Mouse (Mus musculus): ENCODE measurements around the gene Cnbp. TPM values are rescaled to one million over a fixed set of nuclear protein-coding genes. Genes with fewer than 3 reads are reported as not detected.

Cnbp gene
- polyA plus RNA-seq, 1 experiment, result 196 TPM

DNA sequence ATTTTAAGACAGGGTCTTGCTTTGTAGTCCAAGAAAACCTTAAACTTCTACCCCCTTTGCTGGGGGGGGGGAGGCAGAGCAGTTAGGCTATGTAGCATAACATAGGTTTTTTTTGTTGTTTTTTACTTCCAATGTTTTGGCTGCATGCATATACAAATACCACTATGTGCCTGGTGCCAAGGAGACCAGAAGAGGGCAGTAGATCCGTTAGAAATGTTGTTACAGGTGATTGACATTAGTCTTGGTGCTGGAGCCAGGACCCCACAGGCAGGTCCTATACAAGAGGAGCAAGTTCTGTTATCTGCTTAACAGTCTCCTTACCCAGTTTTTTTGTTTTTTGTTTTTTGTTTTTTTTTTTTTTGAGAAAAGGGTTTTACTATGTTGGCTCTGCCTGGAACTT lies 8.7 kb downstream of the Cnbp start:
- no peak overlapping the region for H3K4me3 ChIP-seq
- no peak for TF ChIP-seq MYOG (IDR thresholded peaks at IDR 0.05; ENCODE audit: control insufficient read depth in 1 of 3, insufficient read depth in 1 of 3, insufficient read length in 2 of 3, low read depth in 2 of 3)
- TF ChIP-seq POLR2AphosphoS2 (IDR thresholded peaks at IDR 0.05; ENCODE audit: insufficient read length, low read depth), result no peak
- TF ChIP-seq REST (IDR thresholded peaks at IDR 0.05; ENCODE audit: insufficient read depth, insufficient read length), result no peak
- no peak for TF ChIP-seq TCF12 (IDR thresholded peaks at IDR 0.05; ENCODE audit: insufficient read depth, poor library complexity, severe bottlenecking)
- no peak for TF ChIP-seq SRF (IDR thresholded peaks at IDR 0.05; ENCODE audit: control insufficient read depth, insufficient read length, low read depth)
- no peak for TF ChIP-seq TCF3 (IDR thresholded peaks at IDR 0.05; ENCODE audit: insufficient read length, low read depth)
- no peak for TF ChIP-seq E2F4 (IDR thresholded peaks at IDR 0.05; ENCODE audit: insufficient read depth)
- TF ChIP-seq POLR2A (IDR thresholded peaks at IDR 0.05; ENCODE audit: insufficient read length, low read depth), result no peak
- no peak for TF ChIP-seq USF1 (IDR thresholded peaks at IDR 0.05; ENCODE audit: low read depth)
- TF ChIP-seq MAX (IDR thresholded peaks at IDR 0.05; ENCODE audit: low read depth), result no peak
- no peak for TF ChIP-seq CEBPB (IDR thresholded peaks at IDR 0.05; ENCODE audit: insufficient read depth, poor library complexity, severe bottlenecking)
- no peak for TF ChIP-seq MYOD1 (IDR thresholded peaks at IDR 0.05; ENCODE audit: control insufficient read depth in 1 of 3, insufficient read length in 2 of 3, low read depth in 2 of 3)
- peaks cover 48% of the 10 kb centered on the region for H3K79me2 ChIP-seq (ENCODE audit: control insufficient read depth, insufficient read depth)
- no peaks in the 10 kb centered on the region for H3K27me3 ChIP-seq (ENCODE audit: control insufficient read depth, insufficient read depth, insufficient read length)
- H3K4me2 ChIP-seq (ENCODE audit: low read depth), result no peak overlapping the region
- peaks cover 54% of the 10 kb centered on the region for H3K36me3 ChIP-seq (ENCODE audit: control insufficient read depth, insufficient read depth)
- H3ac ChIP-seq (ENCODE audit: control insufficient read depth, insufficient read length), result no peak overlapping the region

DNA sequence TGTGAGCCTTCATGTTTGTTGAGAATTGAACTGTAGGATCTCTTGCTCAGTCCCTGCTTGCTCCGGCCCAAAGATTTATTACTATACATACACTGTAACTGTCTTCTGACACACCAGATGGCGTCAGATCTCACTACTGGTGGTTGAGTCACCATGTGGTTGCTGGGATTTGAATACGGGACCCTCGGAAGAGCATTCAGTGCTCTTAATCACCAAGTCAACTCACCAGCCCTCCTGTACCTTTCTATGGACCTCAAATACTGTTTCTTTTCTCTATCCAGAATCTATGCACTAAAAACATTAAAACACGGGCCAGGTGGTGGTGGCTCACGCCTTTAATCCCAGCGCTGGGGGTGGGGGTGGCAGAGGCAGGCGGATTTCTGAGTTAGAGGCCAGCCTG lies 9.3 kb downstream of the Cnbp start:
- Histone ChIP-seq H3K4me2 (ENCODE audit: low read depth) (no peak overlapping the region), H3K79me2 (ENCODE audit: control insufficient read depth, insufficient read depth) (peaks cover 47% of the 10 kb centered on the region), H3ac (ENCODE audit: control insufficient read depth, insufficient read length) (no peak overlapping the region), H3K36me3 (ENCODE audit: control insufficient read depth, insufficient read depth) (peaks cover 54% of the 10 kb centered on the region), H3K4me3 (no peak overlapping the region), H3K27me3 (ENCODE audit: control insufficient read depth, insufficient read depth, insufficient read length) (no peaks in the 10 kb centered on the region)
- TF ChIP-seq CEBPB (IDR thresholded peaks at IDR 0.05; ENCODE audit: insufficient read depth, poor library complexity, severe bottlenecking) (no peak), USF1 (IDR thresholded peaks at IDR 0.05; ENCODE audit: low read depth) (no peak), REST (IDR thresholded peaks at IDR 0.05; ENCODE audit: insufficient read depth, insufficient read length) (no peak), TCF3 (IDR thresholded peaks at IDR 0.05; ENCODE audit: insufficient read length, low read depth) (no peak), MYOG (IDR thresholded peaks at IDR 0.05; ENCODE audit: control insufficient read depth in 1 of 3, insufficient read depth in 1 of 3, insufficient read length in 2 of 3, low read depth in 2 of 3) (no peak), MYOD1 (IDR thresholded peaks at IDR 0.05; ENCODE audit: control insufficient read depth in 1 of 3, insufficient read length in 2 of 3, low read depth in 2 of 3) (no peak), TCF12 (IDR thresholded peaks at IDR 0.05; ENCODE audit: insufficient read depth, poor library complexity, severe bottlenecking) (no peak), POLR2AphosphoS2 (IDR thresholded peaks at IDR 0.05; ENCODE audit: insufficient read length, low read depth) (no peak), POLR2A (IDR thresholded peaks at IDR 0.05; ENCODE audit: insufficient read length, low read depth) (no peak), E2F4 (IDR thresholded peaks at IDR 0.05; ENCODE audit: insufficient read depth) (no peak), MAX (IDR thresholded peaks at IDR 0.05; ENCODE audit: low read depth) (no peak), SRF (IDR thresholded peaks at IDR 0.05; ENCODE audit: control insufficient read depth, insufficient read length, low read depth) (no peak)

DNA sequence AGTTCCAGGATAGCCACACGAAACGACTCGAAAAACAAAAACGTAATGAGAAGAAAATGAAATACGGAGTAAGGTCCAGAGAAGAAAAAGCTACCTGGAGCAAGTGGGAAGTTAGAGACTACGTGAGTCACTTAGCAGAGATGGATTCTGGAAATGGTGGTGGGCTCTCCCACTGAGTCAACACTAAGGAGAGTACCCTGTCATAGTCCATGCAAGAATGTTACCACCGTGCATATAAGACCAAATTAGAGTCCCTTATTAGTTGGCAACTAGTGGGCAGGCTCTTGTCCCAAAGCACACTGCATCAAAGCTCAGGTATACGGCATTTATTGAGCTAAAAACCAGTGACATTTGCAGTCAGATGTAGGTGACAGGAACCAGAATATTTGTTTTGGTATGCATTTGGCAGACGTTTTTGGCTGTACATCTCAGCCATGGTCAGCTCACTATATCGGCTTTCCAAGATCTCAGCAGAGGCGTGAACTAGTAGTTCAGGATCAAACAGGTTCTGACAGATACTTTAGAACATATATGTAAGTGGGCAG lies 11.0 kb downstream of the Cnbp start:
- Histone ChIP-seq H3ac (ENCODE audit: control insufficient read depth, insufficient read length) (no peak overlapping the region), H3K27me3 (ENCODE audit: control insufficient read depth, insufficient read depth, insufficient read length) (no peaks in the 10 kb centered on the region), H3K4me2 (ENCODE audit: low read depth) (peak overlapping the region; percentile 93), H3K4me3 (no peak overlapping the region), H3K79me2 (ENCODE audit: control insufficient read depth, insufficient read depth) (peaks cover 32% of the 10 kb centered on the region), H3K36me3 (ENCODE audit: control insufficient read depth, insufficient read depth) (peaks cover 40% of the 10 kb centered on the region)
- TF ChIP-seq CEBPB (IDR thresholded peaks at IDR 0.05; ENCODE audit: insufficient read depth, poor library complexity, severe bottlenecking) (no peak), REST (IDR thresholded peaks at IDR 0.05; ENCODE audit: insufficient read depth, insufficient read length) (no peak), POLR2AphosphoS2 (IDR thresholded peaks at IDR 0.05; ENCODE audit: insufficient read length, low read depth) (no peak), MYOD1 (IDR thresholded peaks at IDR 0.05; ENCODE audit: control insufficient read depth in 1 of 3, insufficient read length in 2 of 3, low read depth in 2 of 3) (no peak), TCF3 (IDR thresholded peaks at IDR 0.05; ENCODE audit: insufficient read length, low read depth) (no peak), E2F4 (IDR thresholded peaks at IDR 0.05; ENCODE audit: insufficient read depth) (no peak), USF1 (IDR thresholded peaks at IDR 0.05; ENCODE audit: low read depth) (no peak), POLR2A (IDR thresholded peaks at IDR 0.05; ENCODE audit: insufficient read length, low read depth) (no peak), TCF12 (IDR thresholded peaks at IDR 0.05; ENCODE audit: insufficient read depth, poor library complexity, severe bottlenecking) (no peak), SRF (IDR thresholded peaks at IDR 0.05; ENCODE audit: control insufficient read depth, insufficient read length, low read depth) (no peak), MYOG (IDR thresholded peaks at IDR 0.05; ENCODE audit: control insufficient read depth in 1 of 3, insufficient read depth in 1 of 3, insufficient read length in 2 of 3, low read depth in 2 of 3) (no peak), MAX (IDR thresholded peaks at IDR 0.05; ENCODE audit: low read depth) (no peak)

DNA sequence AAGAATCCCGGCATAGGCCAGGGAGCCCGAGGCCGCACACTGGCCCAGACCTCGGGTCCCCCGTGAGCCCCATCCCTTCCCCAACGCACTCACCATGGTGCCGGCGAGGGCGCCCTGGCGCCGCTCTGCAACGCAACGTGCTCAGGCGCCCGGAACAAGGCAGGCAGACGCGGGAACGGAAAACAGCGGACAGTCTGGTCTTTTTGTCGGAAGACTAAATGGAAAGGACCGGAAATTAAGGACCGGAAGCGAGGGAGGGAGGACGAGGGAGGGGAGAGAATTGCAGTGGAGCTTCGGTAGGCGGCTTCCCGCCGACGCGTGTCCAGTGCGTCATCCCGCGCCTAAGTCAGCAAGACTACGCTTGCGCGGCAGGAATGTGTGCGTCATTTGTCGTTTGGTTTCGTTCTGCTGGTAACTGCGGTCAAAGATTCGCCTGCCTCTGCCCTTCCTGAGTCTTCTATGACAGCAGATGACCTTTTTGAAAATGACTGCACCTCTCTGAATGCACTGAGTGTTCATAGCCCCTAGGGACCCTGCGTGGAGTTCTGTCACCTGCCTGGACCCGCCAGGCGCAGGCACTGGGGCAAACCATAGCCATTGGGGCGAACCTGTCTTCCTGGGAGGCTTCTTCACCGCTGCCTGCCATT lies 12.2 kb downstream of the Cnbp start, which contains the start of gene Isy1:
Isy1 (minus strand) TSS at position 248 of the 647 bp plus-strand sequence.
- H3K36me3 ChIP-seq (ENCODE audit: control insufficient read depth, insufficient read depth), result peaks cover 29% of the 10 kb centered on the region
- peak within 1 kb of the TSS; percentile 54 for H3K4me3 ChIP-seq
- no peaks in the 10 kb centered on the region for H3K27me3 ChIP-seq (ENCODE audit: control insufficient read depth, insufficient read depth, insufficient read length)
- peak within 1 kb of the TSS; percentile 30 for H3ac ChIP-seq (ENCODE audit: control insufficient read depth, insufficient read length)
- H3K4me2 ChIP-seq (ENCODE audit: low read depth), result peak within 1 kb of the TSS; percentile 93
- H3K79me2 ChIP-seq (ENCODE audit: control insufficient read depth, insufficient read depth), result peaks cover 22% of the 10 kb centered on the region
- TF ChIP-seq MAX (IDR thresholded peaks at IDR 0.05; ENCODE audit: low read depth) (peak; percentile 86), SRF (IDR thresholded peaks at IDR 0.05; ENCODE audit: control insufficient read depth, insufficient read length, low read depth) (peak; percentile 68), POLR2A (IDR thresholded peaks at IDR 0.05; ENCODE audit: insufficient read length, low read depth) (peak; percentile 76), MYOD1 (IDR thresholded peaks at IDR 0.05; ENCODE audit: control insufficient read depth in 1 of 3, insufficient read length in 2 of 3, low read depth in 2 of 3) (peak in 1 of 3 experiments; percentile 28), USF1 (IDR thresholded peaks at IDR 0.05; ENCODE audit: low read depth) (no peak), POLR2AphosphoS2 (IDR thresholded peaks at IDR 0.05; ENCODE audit: insufficient read length, low read depth) (peak; percentile 99), MYOG (IDR thresholded peaks at IDR 0.05; ENCODE audit: control insufficient read depth in 1 of 3, insufficient read depth in 1 of 3, insufficient read length in 2 of 3, low read depth in 2 of 3) (peak in 1 of 3 experiments; percentile 52), REST (IDR thresholded peaks at IDR 0.05; ENCODE audit: insufficient read depth, insufficient read length) (no peak)
